Mouse (Mus musculus): Measurements from ENCODE around the gene Aldh2. TPM values are rescaled to one million over a fixed set of nuclear protein-coding genes. Genes with fewer than 3 reads are reported as not detected.

Gene Aldh2
- total and polyA plus RNA-seq, 3 experiments, result 198 to 471 (median 267) TPM

DNA sequence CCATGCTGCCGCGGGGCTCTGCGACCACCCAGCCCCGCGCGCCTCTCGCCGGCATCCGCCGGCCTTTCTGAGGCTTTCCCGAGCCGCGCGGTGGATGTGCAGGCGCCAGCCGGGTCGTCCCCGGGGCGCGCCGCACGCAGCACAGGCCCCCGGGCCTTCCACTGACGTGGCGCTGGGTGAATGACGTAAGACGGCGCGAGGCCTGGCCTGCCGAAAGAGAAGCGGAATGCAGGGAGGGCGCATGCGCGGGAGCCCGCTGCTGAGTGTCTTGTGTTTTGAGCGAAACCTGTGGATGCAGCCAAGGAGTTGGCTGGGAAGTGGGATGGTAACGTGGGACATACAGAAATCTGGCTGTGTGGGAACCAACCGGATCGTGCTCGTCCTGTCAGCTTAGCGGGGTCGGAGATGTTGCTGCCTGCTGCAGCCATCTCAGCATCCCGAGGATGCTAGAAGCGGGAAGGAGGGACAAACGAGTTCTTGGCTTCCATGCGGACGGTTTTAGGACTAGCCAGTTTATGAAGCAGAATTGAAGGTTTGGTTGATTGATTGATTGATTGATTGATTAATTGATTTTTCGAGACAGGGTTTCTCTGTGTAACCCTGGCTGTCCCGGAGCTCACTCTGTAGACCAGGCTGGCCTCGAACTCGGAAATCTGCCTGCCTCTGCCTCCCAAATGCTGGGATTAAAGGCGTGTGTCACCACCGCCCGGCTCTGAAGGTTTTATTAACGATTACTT is 47.7 kb downstream of the Aldh2 start, which contains the start of gene Mapkapk5:
Mapkapk5 (minus strand) TSS at position 113 of the 737 bp plus-strand sequence.
- Histone ChIP-seq H3K9ac (ENCODE audit: control insufficient read depth, low read depth, low read length, poor library complexity, severe bottlenecking) (peak within 1 kb of the TSS; percentile 95), H3K4me3 (ENCODE audit: control insufficient read depth in 1 of 2, insufficient read depth in 1 of 2, low read depth in 2 of 2, low read length in 2 of 2) (peak within 1 kb of the TSS; percentile 89 to 99), H3K27ac (ENCODE audit: control insufficient read depth, low read depth, low read length) (peak within 1 kb of the TSS; percentile 71), H3K9me3 (replicated peaks; ENCODE audit: insufficient read depth, low read length) (no peaks in the 10 kb centered on the region), H3K79me2 (ENCODE audit: control insufficient read depth, insufficient read depth, low read length, poor library complexity) (peaks cover 40% of the 10 kb centered on the region), H3K27me3 (ENCODE audit: control insufficient read depth in 1 of 2, insufficient read depth in 2 of 2, low read length in 2 of 2) (no peaks in the 10 kb centered on the region), H3K36me3 (ENCODE audit: control insufficient read depth in 1 of 2, insufficient read depth in 2 of 2, low read length in 2 of 2) (peaks cover 0 to 25% of the 10 kb centered on the region in 2 experiments; a peak in 2 of 4 replicates), H3K4me1 (ENCODE audit: control insufficient read depth in 1 of 2, insufficient read depth in 2 of 2, low read length in 2 of 2) (peaks cover 4 to 12% of the 10 kb centered on the region in 2 experiments)
- TF ChIP-seq ELF1 (IDR thresholded peaks at IDR 0.05; ENCODE audit: low read depth, low read length), result peak; percentile 76
- TF ChIP-seq NELFE (IDR thresholded peaks at IDR 0.05; ENCODE audit: low read depth, low read length), result peak; percentile 92
- no peak for TF ChIP-seq RAD21 (IDR thresholded peaks at IDR 0.05; ENCODE audit: low read depth, low read length)
- no peak for TF ChIP-seq ZKSCAN1 (IDR thresholded peaks at IDR 0.05; ENCODE audit: low read depth, low read length)
- no peak for TF ChIP-seq GATA1 (IDR thresholded peaks at IDR 0.05; ENCODE audit: low read depth, low read length)
- TF ChIP-seq USF1 (IDR thresholded peaks at IDR 0.05; ENCODE audit: low read depth, low read length), result no peak
- TF ChIP-seq HCFC1 (IDR thresholded peaks at IDR 0.05; ENCODE audit: low read depth, low read length), result peak; percentile 97
- no peak for TF ChIP-seq USF2 (IDR thresholded peaks at IDR 0.05; ENCODE audit: borderline replicate concordance in 1 of 2, insufficient read depth in 1 of 2, low read depth in 1 of 2, low read length in 2 of 2)
- TF ChIP-seq RCOR1 (IDR thresholded peaks at IDR 0.05; ENCODE audit: low read depth, low read length), result peak; percentile 35; the same call in 1 of the 2 replicates
- peak; percentile 95 for TF ChIP-seq KAT2A (conservative IDR thresholded peaks at IDR 0.05; ENCODE audit: low read depth, low read length)
- no peak for TF ChIP-seq POLR2AphosphoS5 (IDR thresholded peaks at IDR 0.05; ENCODE audit: borderline replicate concordance, low read depth, low read length)
- no peak for TF ChIP-seq ZC3H11A (IDR thresholded peaks at IDR 0.05; ENCODE audit: low read depth, low read length)
- no peak for TF ChIP-seq ZNF384 (IDR thresholded peaks at IDR 0.05; ENCODE audit: low read depth, low read length)
- TF ChIP-seq MYC (IDR thresholded peaks at IDR 0.05; ENCODE audit: low read depth, low read length), result peak; percentile 9
- TF ChIP-seq GABPA (IDR thresholded peaks at IDR 0.05; ENCODE audit: low read depth, low read length), result 0 out of 2 replicates have a peak, but pooled peaks have one; percentile 27
- peak; percentile 72 for TF ChIP-seq POLR2AphosphoS2 (IDR thresholded peaks at IDR 0.05; ENCODE audit: low read length)
- peak; percentile 80 for TF ChIP-seq MXI1 (IDR thresholded peaks at IDR 0.05; ENCODE audit: low read depth, low read length)
- TF ChIP-seq MAZ (IDR thresholded peaks at IDR 0.05; ENCODE audit: low read depth, low read length), result no peak
- peak; percentile 91 for TF ChIP-seq SIN3A (IDR thresholded peaks at IDR 0.05; ENCODE audit: low read length)
- TF ChIP-seq NRF1 (IDR thresholded peaks at IDR 0.05; ENCODE audit: insufficient read depth, low read depth, low read length, poor library complexity, severe bottlenecking), result peak; percentile 94
- TF ChIP-seq CTCF (IDR thresholded peaks at IDR 0.05 in 2 of 3, conservative IDR thresholded peaks at IDR 0.05 in 1 of 3; ENCODE audit: control insufficient read depth in 1 of 3, insufficient read depth in 1 of 3, low read depth in 2 of 3, low read length in 3 of 3, poor library complexity in 1 of 3, severe bottlenecking in 1 of 3), result no peak
- TF ChIP-seq POLR2A (IDR thresholded peaks at IDR 0.05; ENCODE audit: control insufficient read depth in 1 of 2, insufficient read depth in 1 of 2, low read depth in 1 of 2, low read length in 2 of 2, poor library complexity in 1 of 2), result peak; percentile 86 to 92
- TF ChIP-seq MAX (IDR thresholded peaks at IDR 0.05; ENCODE audit: low read length), result peak; percentile 97
- TF ChIP-seq MEF2A (IDR thresholded peaks at IDR 0.05; ENCODE audit: extremely low read depth, insufficient replicate concordance, low read depth, low read length, poor library complexity, severe bottlenecking), result no peak
- DNase-seq (ENCODE audit: low read depth, low spot score), result peak; percentile 96

Data from MEL (cell line).